Mouse (Mus musculus) heart, embryonic 14.5 days (tissue): ENCODE measurements around the gene Ccnl2. TPM values are rescaled to one million over a fixed set of nuclear protein-coding genes. Genes with fewer than 3 reads are reported as not detected.
A peak's percentile ranks its signal among the peaks of the same experiment; 100 is the strongest.

Source experiments
- ATAC-seq: fragments of 200-750 bp; cut with Nextera tagmentation; 2 replicates; pipeline ENCODE4 v1.8.0; 2017; ENCODE audit warnings: low read depth, moderate TSS enrichment; ENCODE audit not compliant: insufficient number of reproducible peaks, insufficient read depth, low FRiP score
- H3K27ac ChIP-seq, 2 experiments: fragments of 200-500 bp in 1 of 2; fragments of 300-500 bp in 1 of 2; sonication (generic) in 1 of 2; replicated peaks in 1 of 2; 2 replicates each; pipeline ENCODE4 v1.5.1; 2012 to 2014; ENCODE audit warnings: low read depth in 2 of 2, low read length in 2 of 2, control low read depth in 1 of 2, mild to moderate bottlenecking in 1 of 2, mixed read lengths in 1 of 2; ENCODE audit not compliant: control insufficient read depth in 1 of 2, insufficient read depth in 1 of 2
- H3K27me3 ChIP-seq: fragments of 300-500 bp; sonication (generic); 2 replicates; pipeline ENCODE4 v1.6.1; 2014; ENCODE audit warnings: mild to moderate bottlenecking, low read length, control low read depth; ENCODE audit not compliant: control insufficient read depth, insufficient read depth
- H3K36me3 ChIP-seq: fragments of 300-500 bp; sonication (generic); 2 replicates; pipeline ENCODE4 v1.6.1; 2014; ENCODE audit warnings: mild to moderate bottlenecking, control low read depth, low read length, mixed read lengths; ENCODE audit not compliant: control insufficient read depth, insufficient read depth
- H3K4me1 ChIP-seq, 2 experiments: fragments of 200-500 bp in 1 of 2; fragments of 300-500 bp in 1 of 2; sonication (generic) in 1 of 2; 2 replicates each; pipeline ENCODE4 v1.6.1; 2012 to 2014; ENCODE audit warnings: low read length in 2 of 2, control low read depth in 1 of 2, mixed read lengths in 1 of 2; ENCODE audit not compliant: control insufficient read depth in 2 of 2, insufficient read depth in 2 of 2
- H3K4me2 ChIP-seq: fragments of 300-500 bp; sonication (generic); 2 replicates; pipeline ENCODE4 v1.6.1; 2014; ENCODE audit warnings: mild to moderate bottlenecking, low read length
- H3K4me3 ChIP-seq, 2 experiments: fragments of 200-500 bp in 1 of 2; fragments of 300-500 bp in 1 of 2; sonication (generic) in 1 of 2; 2 replicates each; pipeline ENCODE4 v1.5.1; 2012 to 2014; ENCODE audit warnings: low read length in 2 of 2, mild to moderate bottlenecking in 2 of 2, control low read depth in 1 of 2, low read depth in 1 of 2, moderate library complexity in 1 of 2; ENCODE audit not compliant: control insufficient read depth in 1 of 2, insufficient read depth in 1 of 2
- H3K9ac ChIP-seq: fragments of 300-500 bp; sonication (generic); 2 replicates; pipeline ENCODE4 v1.6.1; 2014; ENCODE audit warnings: mild to moderate bottlenecking, low read length
- H3K9me3 ChIP-seq: fragments of 300-500 bp; sonication (generic); 2 replicates; pipeline ENCODE4 v1.6.1; 2016; ENCODE audit warnings: low read length, control low read depth; ENCODE audit not compliant: control insufficient read depth
- WGBS: fragments of 180-500 bp; shearing (Covaris S2); extraction: QIAGEN DNeasy Blood & Tissue Kit; methylation state at CpG from one replicate; pipeline ENCODE4 v1.1.7; 2014; 5-methylcytosine and 5-hydroxymethylcytosine counted together
- polyA plus RNA-seq: library from polyadenylated mRNA; unstranded; fragments of >200 nt; fragmentation: Nextera tagmentation; extraction: Ambion mirVana; gene quantifications from 2 replicates; pipeline ENCODE4 v1.2.1, GENCODE M21; 2014

Ccnl2 gene
- polyA plus RNA-seq, 1 experiment from 2014 or later: 120 TPM

GRCm38 (mm10) chr4:155774280-155774754 lies 38.0 kb upstream of the Ccnl2 start, which contains the start of gene Vwa1:
TSS of gene Vwa1 (minus strand) at chr4:155774698.
- H3K9me3 ChIP-seq: no peaks in the 10 kb centered on the region
- H3K27ac ChIP-seq: peak within 1 kb of the TSS; percentile 51 to 60; a peak in 3 of 4 replicates
- H3K27me3 ChIP-seq: peaks cover 35% of the 10 kb centered on the region
- H3K36me3 ChIP-seq: no peaks in the 10 kb centered on the region
- H3K4me3 ChIP-seq: peak within 1 kb of the TSS; percentile 41 to 45
- peak; percentile 57; the same call in 1 of the 2 replicates for ATAC-seq
- 1% methylated on average over 35 of the region's 35 CpGs for WGBS
- peak within 1 kb of the TSS; percentile 59 for H3K9ac ChIP-seq
- peaks cover 27 to 50% of the 10 kb centered on the region in 2 experiments for H3K4me1 ChIP-seq
- peak within 1 kb of the TSS; percentile 78 for H3K4me2 ChIP-seq

- H3K4me3 ChIP-seq: 0 out of 4 replicates have a peak overlapping the region, but pooled peaks of 1 of the 2 experiments have one; percentile 45
- ATAC-seq: peak; percentile 24; the same call in 1 of the 2 replicates
- peaks cover 35% of the 10 kb centered on the region for H3K27me3 ChIP-seq
- no peaks in the 10 kb centered on the region for H3K36me3 ChIP-seq
- H3K9ac ChIP-seq: peak overlapping the region; percentile 59; the same call in 1 of the 2 replicates
- H3K4me1 ChIP-seq: peaks cover 29 to 49% of the 10 kb centered on the region in 2 experiments
- H3K4me2 ChIP-seq: peak overlapping the region; percentile 78
- WGBS: 38% methylated on average over 9 of the region's 9 CpGs
- peak overlapping the region; percentile 51 to 60; a peak in 3 of 4 replicates for H3K27ac ChIP-seq
- H3K9me3 ChIP-seq: no peaks in the 10 kb centered on the region
Observed at GRCm38 (mm10) chr4:155774971-155775740, 37.1 kb upstream of the Ccnl2 start.

- Histone ChIP-seq H3K9me3 (no peaks in the 10 kb centered on the region), H3K4me2 (0 out of 2 replicates have a peak overlapping the region, but pooled peaks have one; percentile 78), H3K36me3 (no peaks in the 10 kb centered on the region), H3K4me3 (no peak overlapping the region), H3K9ac (no peak overlapping the region), H3K4me1 (peaks cover 31 to 49% of the 10 kb centered on the region in 2 experiments), H3K27me3 (peaks cover 32% of the 10 kb centered on the region), H3K27ac (peak overlapping the region; percentile 51 to 60; a peak in 2 of 4 replicates)
- WGBS: 51% methylated on average over 3 of the region's 3 CpGs
- no peak for ATAC-seq
Observed at GRCm38 (mm10) chr4:155775855-155776254, 36.4 kb upstream of the Ccnl2 start.

GRCm38 (mm10) chr4:155776704-155777335 lies 35.5 kb upstream of the Ccnl2 start:
- 48% methylated on average over 2 of the region's 2 CpGs for WGBS
- Histone ChIP-seq H3K4me2 (no peak overlapping the region), H3K4me1 (peaks cover 34 to 52% of the 10 kb centered on the region in 2 experiments), H3K27ac (peak overlapping the region in 1 of 2 experiments; percentile 44; a peak in 2 of 4 replicates), H3K27me3 (peaks cover 22% of the 10 kb centered on the region), H3K9me3 (no peaks in the 10 kb centered on the region), H3K9ac (no peak overlapping the region), H3K36me3 (no peaks in the 10 kb centered on the region), H3K4me3 (no peak overlapping the region)
- ATAC-seq: no peak

GRCm38 (mm10) chr4:155777816-155778215 lies 34.5 kb upstream of the Ccnl2 start:
- H3K4me3 ChIP-seq: no peak overlapping the region
- H3K27ac ChIP-seq: peak overlapping the region in 1 of 2 experiments; percentile 41; a peak in 2 of 4 replicates
- H3K36me3 ChIP-seq: no peaks in the 10 kb centered on the region
- no peak overlapping the region for H3K4me2 ChIP-seq
- WGBS: 38% methylated on average over 2 of the region's 2 CpGs
- H3K27me3 ChIP-seq: peaks cover 14% of the 10 kb centered on the region
- no peak for ATAC-seq
- H3K4me1 ChIP-seq: peaks cover 34 to 52% of the 10 kb centered on the region in 2 experiments
- no peak overlapping the region for H3K9ac ChIP-seq
- no peaks in the 10 kb centered on the region for H3K9me3 ChIP-seq

- H3K27me3 ChIP-seq: no peaks in the 10 kb centered on the region
- no peak overlapping the region for H3K9ac ChIP-seq
- no peak overlapping the region for H3K4me2 ChIP-seq
- H3K36me3 ChIP-seq: no peaks in the 10 kb centered on the region
- no peak for ATAC-seq
- H3K27ac ChIP-seq: no peak overlapping the region
- H3K4me1 ChIP-seq: peaks cover 31 to 54% of the 10 kb centered on the region in 2 experiments
- H3K4me3 ChIP-seq: no peak overlapping the region
- WGBS: 86% methylated on average over 4 of the region's 4 CpGs
- no peaks in the 10 kb centered on the region for H3K9me3 ChIP-seq
Observed at GRCm38 (mm10) chr4:155779498-155779897, 32.8 kb upstream of the Ccnl2 start.

- peak overlapping the region; percentile 21 to 61 for H3K27ac ChIP-seq
- no peak for ATAC-seq
- H3K4me3 ChIP-seq: no peak overlapping the region
- no peaks in the 10 kb centered on the region for H3K27me3 ChIP-seq
- H3K4me1 ChIP-seq: peaks cover 25 to 54% of the 10 kb centered on the region in 2 experiments
- no peaks in the 10 kb centered on the region for H3K36me3 ChIP-seq
- no peaks in the 10 kb centered on the region for H3K9me3 ChIP-seq
- no peak overlapping the region for H3K4me2 ChIP-seq
- no peak overlapping the region for H3K9ac ChIP-seq
- 20% methylated on average over 6 of the region's 6 CpGs for WGBS
Observed at GRCm38 (mm10) chr4:155780895-155781294, 31.4 kb upstream of the Ccnl2 start.
